Mouse (Mus musculus): ENCODE measurements at regions not wholly inside any gene's neighbourhood (a gene's known extent, or its start where the extent isn't known, plus 50 kb on each side); places are given as distances from the start of the nearest gene placed in this dataset.
"Not testable (repeated sequence)": the region's sequence is repeated elsewhere in the genome, so short reads cannot be mapped to it uniquely, and the experiment has no call there.

DNA sequence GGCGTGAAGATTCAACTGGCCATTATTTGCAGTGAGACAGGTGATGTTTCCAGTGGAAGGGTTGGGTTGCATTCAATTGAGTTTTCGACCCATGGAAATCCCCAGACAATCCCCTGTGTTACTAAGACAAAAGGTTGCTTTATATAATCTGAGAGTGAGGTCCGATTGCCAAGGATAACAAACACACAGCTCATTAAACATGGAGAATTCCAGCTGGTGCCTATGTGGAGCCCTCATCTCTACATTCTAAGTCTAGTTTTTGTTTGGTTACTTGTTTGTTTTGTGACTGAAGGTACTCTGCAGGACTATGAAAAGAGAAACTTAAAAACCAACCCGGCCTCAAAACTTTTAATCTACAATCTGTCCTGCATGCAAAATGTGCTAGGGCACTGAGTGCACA, 70.9 kb downstream of the 4930596D02Rik start:
- in situ Hi-C loops (cut with MboI, MseI), result no loop called here

DNA sequence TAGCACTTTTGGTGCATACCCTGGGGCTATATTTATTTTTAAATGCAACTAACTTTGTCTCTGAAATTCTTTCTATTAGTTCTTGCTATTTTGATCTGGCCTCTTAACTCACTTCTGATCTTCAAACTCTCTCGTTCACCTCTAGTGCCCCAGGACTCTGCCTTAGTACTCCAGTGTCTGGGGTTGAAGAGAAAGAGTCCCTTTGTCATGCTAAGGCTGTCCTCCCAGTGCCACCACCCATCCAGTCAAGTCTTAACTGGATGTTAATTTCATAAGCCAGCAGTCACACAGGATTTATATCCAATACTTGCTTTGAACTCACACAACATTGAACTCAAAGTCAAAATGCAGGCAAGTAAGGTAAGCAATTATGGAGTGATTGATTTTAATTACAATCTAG, 81.1 kb downstream of the 4930596D02Rik start:
- in situ Hi-C loops (cut with MboI, MseI), result no loop called here

DNA sequence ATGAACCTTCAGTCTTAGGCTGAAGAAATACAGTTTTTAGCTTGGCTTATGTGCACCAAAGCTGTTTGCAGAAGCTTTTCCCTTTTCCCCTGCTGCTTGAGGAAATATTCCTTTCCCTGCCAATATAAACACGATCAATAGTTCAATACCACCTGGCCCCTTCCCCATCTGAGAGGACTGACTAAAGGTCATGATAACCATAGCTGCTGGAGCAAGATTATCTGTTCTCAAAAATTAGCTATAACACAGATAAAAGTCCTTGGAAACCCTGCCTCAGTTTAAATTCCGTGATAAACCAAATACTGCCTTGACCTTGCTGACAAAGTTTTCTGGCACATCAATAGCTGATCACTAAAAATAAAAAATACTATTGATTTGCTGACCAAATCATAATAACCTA, 126.6 kb downstream of the 4930596D02Rik start:
- in situ Hi-C loops (cut with MboI, MseI), result no loop called here

DNA sequence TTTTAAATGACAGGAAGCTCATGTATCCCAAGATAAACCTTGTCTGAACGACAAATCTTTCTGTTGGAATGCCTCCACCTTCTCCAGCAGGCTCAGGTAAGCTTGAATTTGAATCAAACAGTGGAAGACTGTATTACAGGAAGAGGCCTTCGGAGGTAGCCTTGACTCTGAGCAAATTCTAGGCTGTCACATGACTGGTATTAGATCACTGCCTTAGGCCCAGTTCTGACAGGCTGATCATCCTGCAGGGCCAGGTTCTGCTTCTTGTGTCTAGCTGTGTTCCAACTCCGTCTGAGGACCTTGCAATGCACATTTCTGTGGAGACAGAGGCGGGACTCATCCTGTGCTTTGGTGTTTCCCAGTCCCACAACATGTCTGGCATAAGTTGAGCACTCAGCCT, 138.7 kb downstream of the 4930596D02Rik start:
- in situ Hi-C loops (cut with MboI, MseI), result loop anchor here (10.0 kb wide), 1 partner anchor 1678 kb away; no protein-coding TSS in a partner anchor

DNA sequence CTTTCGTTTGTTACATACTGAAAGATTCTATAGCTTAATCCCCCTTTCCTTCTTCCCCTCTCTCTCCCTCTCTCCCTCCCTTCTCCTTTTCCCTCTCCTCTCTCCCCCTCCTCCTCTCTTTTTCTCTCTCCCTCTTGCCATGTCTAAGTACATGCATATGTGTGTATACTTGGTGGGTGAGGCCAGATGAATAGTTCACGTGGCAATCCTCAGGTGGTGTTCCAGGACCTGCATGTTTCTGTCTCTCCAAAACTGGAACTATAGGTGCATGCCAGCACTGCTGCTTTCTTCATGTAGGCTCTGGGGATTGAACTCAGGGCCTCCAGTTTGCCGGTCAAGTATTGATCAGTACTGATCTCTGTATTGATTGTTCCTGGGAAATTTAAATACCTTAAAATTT, 161.4 kb downstream of the 4930596D02Rik start:
- in situ Hi-C loops (cut with MboI, MseI), result no loop called here

DNA sequence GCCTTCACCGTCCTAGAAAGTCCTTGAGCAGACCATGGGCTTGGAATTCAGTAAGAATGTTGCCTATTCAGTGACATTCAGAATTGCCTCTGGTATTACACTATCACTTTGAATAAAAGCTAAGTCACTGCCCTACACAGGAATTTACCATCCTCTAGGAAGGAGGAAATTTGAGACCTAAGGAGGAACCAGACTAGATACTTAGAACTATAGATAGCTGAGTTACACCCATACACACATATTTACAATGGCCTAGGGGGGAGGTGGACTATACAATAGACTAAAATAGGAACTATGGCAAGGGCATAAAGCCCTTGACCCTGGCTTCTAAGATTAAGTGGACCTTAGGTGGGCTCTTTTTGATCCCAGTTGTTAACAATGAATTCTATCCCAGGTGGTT, 162.1 kb downstream of the 4930596D02Rik start:
- in situ Hi-C loops (cut with MboI, MseI), result not testable (repeated sequence)

Data from T-helper 1 cell (primary cell).